Comparison of ENCODE assay signal across 12 mouse cellular contexts in genomic region chr1:168056479-168056878, GRCm38 (mm10).
DNase-seq lines count a peak whose midpoint lies in the region; ATAC-seq lines count a peak whose summit lies in the region.
"Had no signal": no experiment of that assay in that cellular context is flagged by ENCODE, and none has a peak within 500 bp of the region (broad histone marks: within the 10 kb centered on the region; RNA-seq: fewer than 3 reads in every experiment).

No protein-coding gene starts in this region.

- no peaks in the 10 kb centered on the region for H3K27me3 ChIP-seq in heart, embryonic 16.5 days (ENCODE audit: control insufficient read depth, insufficient read depth, low read length)
- H3K27me3 ChIP-seq in midbrain, embryonic 12.5 days = no peaks in the 10 kb centered on the region
- H3K27me3 ChIP-seq in midbrain, embryonic 14.5 days (ENCODE audit: control insufficient read depth, insufficient read depth, low read length) = no peaks in the 10 kb centered on the region
- H3K27me3 ChIP-seq in hindbrain, embryonic 12.5 days = no peaks in the 10 kb centered on the region

- peak overlapping the region; percentile 42 for H3K4me2 ChIP-seq in heart, embryonic 16.5 days (ENCODE audit: low read depth, low read length)
- H3K4me2 ChIP-seq in midbrain, embryonic 12.5 days (replicated peaks) = peak overlapping the region; percentile 12; the same call in 1 of the 2 replicates
- H3K4me2 ChIP-seq in midbrain, embryonic 14.5 days (ENCODE audit: low read length) = no peak overlapping the region
- peak overlapping the region; percentile 29 for H3K4me2 ChIP-seq in hindbrain, embryonic 12.5 days (replicated peaks)

- H3K4me3 ChIP-seq in heart, embryonic 16.5 days (ENCODE audit: low read length) = no peak overlapping the region
- no peak overlapping the region for H3K4me3 ChIP-seq in midbrain, embryonic 12.5 days
- H3K4me3 ChIP-seq in midbrain, embryonic 14.5 days (replicated peaks; ENCODE audit: low read depth, low read length) = no peak overlapping the region
- H3K4me3 ChIP-seq in hindbrain, embryonic 12.5 days = no peak overlapping the region
- H3K4me3 ChIP-seq: myocyte had no signal

- DNase-seq in heart, adult 9 months (ENCODE audit: low spot score in 2 of 2) = no peak
- no peak for DNase-seq in midbrain, embryonic 14.5 days
- DNase-seq in gastrocnemius, postnatal 25 days = no peak
- DNase-seq in testis, postnatal 14 days (ENCODE audit: low spot score) = no peak
- DNase-seq: adrenal gland, postnatal 25 days; cerebellum, postnatal 25 days; thymus, postnatal 14 days had no signal

- no peak for ATAC-seq in heart, embryonic 16.5 days (replicated peaks; ENCODE audit: extremely low read depth, insufficient read depth, low FRiP score)
- ATAC-seq in midbrain, embryonic 12.5 days (ENCODE audit: low FRiP score, low read depth) = peak; percentile 44
- ATAC-seq in midbrain, embryonic 14.5 days (ENCODE audit: low FRiP score, low TSS enrichment) = no peak
- ATAC-seq in hindbrain, embryonic 12.5 days (ENCODE audit: low FRiP score) = peak; percentile 67; the same call in 1 of the 2 replicates
- ATAC-seq: inflammation-experienced regulatory T-cells, adult 6 months had no signal

- no peak overlapping the region for H3K27ac ChIP-seq in heart, embryonic 16.5 days (ENCODE audit: low read length)
- no peak overlapping the region for H3K27ac ChIP-seq in midbrain, embryonic 12.5 days (replicated peaks)
- no peak overlapping the region for H3K27ac ChIP-seq in midbrain, embryonic 14.5 days (replicated peaks; ENCODE audit: low read depth, low read length)
- no peak overlapping the region for H3K27ac ChIP-seq in hindbrain, embryonic 12.5 days

- H3K9me3 ChIP-seq in heart, embryonic 16.5 days (replicated peaks; ENCODE audit: control insufficient read depth, low read length) = no peaks in the 10 kb centered on the region
- H3K9me3 ChIP-seq in midbrain, embryonic 12.5 days = no peaks in the 10 kb centered on the region
- no peaks in the 10 kb centered on the region for H3K9me3 ChIP-seq in midbrain, embryonic 14.5 days (ENCODE audit: control insufficient read depth, low read length)
- H3K9me3 ChIP-seq in hindbrain, embryonic 12.5 days (replicated peaks) = no peaks in the 10 kb centered on the region

- H3K4me1 ChIP-seq in heart, embryonic 16.5 days (ENCODE audit: control insufficient read depth, insufficient read depth, low read length) = no peaks in the 10 kb centered on the region
- H3K4me1 ChIP-seq in midbrain, embryonic 12.5 days = peaks cover 12% of the 10 kb centered on the region
- no peaks in the 10 kb centered on the region for H3K4me1 ChIP-seq in midbrain, embryonic 14.5 days (ENCODE audit: control insufficient read depth, insufficient read depth, low read length)
- H3K4me1 ChIP-seq in hindbrain, embryonic 12.5 days = peaks cover 8% of the 10 kb centered on the region

- WGBS in heart, embryonic 16.5 days = 4% methylated on average over 5 of the region's 7 CpGs
- WGBS in midbrain, embryonic 12.5 days = 4% methylated on average over 4 of the region's 7 CpGs
- WGBS in midbrain, embryonic 14.5 days = 3% methylated on average over 6 of the region's 7 CpGs
- WGBS in hindbrain, embryonic 12.5 days = 3% methylated on average over 5 of the region's 7 CpGs

- H3K36me3 ChIP-seq in heart, embryonic 16.5 days (ENCODE audit: control insufficient read depth, insufficient read depth) = no peaks in the 10 kb centered on the region
- H3K36me3 ChIP-seq in midbrain, embryonic 12.5 days = no peaks in the 10 kb centered on the region
- no peaks in the 10 kb centered on the region for H3K36me3 ChIP-seq in midbrain, embryonic 14.5 days (ENCODE audit: control insufficient read depth, insufficient read depth, low read length)
- H3K36me3 ChIP-seq in hindbrain, embryonic 12.5 days = no peaks in the 10 kb centered on the region

- no peak overlapping the region for H3K9ac ChIP-seq in heart, embryonic 16.5 days (ENCODE audit: low read length)
- H3K9ac ChIP-seq in midbrain, embryonic 12.5 days (replicated peaks) = no peak overlapping the region
- no peak overlapping the region for H3K9ac ChIP-seq in midbrain, embryonic 14.5 days (replicated peaks; ENCODE audit: low read length)
- no peak overlapping the region for H3K9ac ChIP-seq in hindbrain, embryonic 12.5 days

Comparison
In these comparisons a context has a peak if more than half of its experiments do, and no peak if none do; other contexts are left out.
1. ATAC-seq: peak in midbrain, embryonic 12.5 days (single experiment) and hindbrain, embryonic 12.5 days (single experiment); none in heart, embryonic 16.5 days (single experiment) and midbrain, embryonic 14.5 days (single experiment).